Mouse (Mus musculus) megakaryocyte progenitor cell, adult 5-6 weeks (primary cell): ENCODE measurements around the gene Hist1h3b. TPM values are rescaled to one million over a fixed set of nuclear protein-coding genes. Genes with fewer than 3 reads are reported as not detected.
"Not testable (repeated sequence)": the region's sequence is repeated elsewhere in the genome, so short reads cannot be mapped to it uniquely, and the experiment has no call there.

ENCODE experiments used
- ATAC-seq: replicated peaks from 2 replicates; pipeline ENCODE4 v1.8.0; 2016; ENCODE audit warnings: mild to moderate bottlenecking, moderate TSS enrichment, inconsistent platforms; ENCODE audit not compliant: poor library complexity
- total RNA-seq, 2 experiments: library from RNA; stranded (forward) in 1 of 2; stranded (reverse) in 1 of 2; fragments of 157-497, 149-512 nt in 1 of 2; fragments of 200-1000 nt in 1 of 2; gene quantifications; 2 replicates each; pipeline versions ENCODE4 v1.2.3 to v1.2.4; 2015 to 2017

Gene Hist1h3b
- total RNA-seq, 2 experiments from 2014 or later: 332 to 647 TPM

DNA sequence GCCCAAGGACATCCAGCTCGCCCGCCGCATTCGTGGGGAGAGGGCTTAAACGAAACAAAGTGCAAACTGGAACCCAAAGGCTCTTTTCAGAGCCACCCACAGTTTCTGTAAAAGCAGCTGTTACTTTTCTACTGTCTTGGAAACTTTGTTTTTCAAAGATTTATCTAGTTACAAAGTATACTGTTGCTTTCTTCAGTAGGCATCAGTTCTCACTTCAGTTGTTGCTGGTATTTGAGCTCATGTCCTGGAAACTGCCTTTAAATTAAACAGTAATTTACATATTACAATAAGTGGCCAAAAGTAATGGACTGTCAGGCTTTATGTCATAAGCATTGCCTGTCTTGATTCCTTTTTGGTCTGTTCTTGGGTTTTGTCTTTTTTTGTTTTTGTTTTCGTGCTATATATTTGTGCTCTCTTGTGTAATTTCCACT lies 690 bp downstream of the Hist1h3b start:
- no peak for ATAC-seq

DNA sequence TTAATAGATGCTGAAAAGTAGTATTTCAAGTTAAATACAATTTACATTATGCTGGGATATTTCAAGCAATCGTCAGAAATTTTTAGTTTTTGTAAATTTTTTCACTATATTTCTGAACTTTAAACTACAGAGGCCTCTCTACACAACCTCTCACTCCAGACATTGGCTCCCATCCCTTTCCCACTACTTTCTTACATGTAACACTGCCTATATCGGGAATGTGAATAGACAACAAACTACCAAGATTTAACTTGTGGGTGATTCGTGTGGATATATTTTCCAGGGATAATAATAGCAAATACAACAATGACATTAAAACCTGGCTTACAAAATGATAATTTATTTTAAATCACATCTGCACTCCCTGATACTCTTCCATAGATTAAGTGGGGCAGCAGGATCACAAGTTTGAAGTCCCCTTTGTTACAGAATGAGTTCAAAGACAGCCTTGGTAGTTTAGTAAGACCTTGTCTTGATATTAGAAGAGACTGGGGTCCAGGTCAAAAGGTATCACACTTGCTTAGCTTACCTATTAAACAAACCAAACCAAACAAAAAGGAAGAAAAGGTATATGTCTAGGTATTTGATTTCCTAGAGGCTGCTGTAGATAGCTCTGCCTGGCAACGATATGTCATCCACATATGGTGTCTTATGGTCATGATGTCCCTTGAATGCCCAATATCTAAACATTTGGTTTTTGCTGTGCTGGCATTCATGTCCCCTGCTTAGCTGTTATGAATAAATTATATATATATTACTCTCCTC lies 1.4 kb downstream of the Hist1h3b start:
- ATAC-seq: no peak

DNA sequence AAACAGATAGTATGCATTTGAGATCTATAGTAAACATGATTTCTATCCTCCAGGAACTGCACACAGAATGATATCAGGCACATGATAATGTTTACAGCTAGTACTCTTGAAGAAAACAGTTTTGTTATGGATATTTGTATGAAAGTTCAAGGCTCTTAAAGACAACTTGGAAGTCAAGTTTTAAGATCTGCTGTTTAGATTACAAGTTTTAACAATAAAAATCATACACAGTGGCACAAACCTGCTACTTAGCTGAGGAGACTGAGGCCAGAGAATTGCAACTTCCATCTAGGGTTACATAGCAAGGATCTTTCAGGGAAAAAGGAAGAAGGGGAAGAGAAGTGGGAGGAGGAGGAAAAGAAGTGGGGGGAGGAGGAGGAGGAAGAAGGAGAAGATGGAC lies 2.9 kb downstream of the Hist1h3b start:
- no peak for ATAC-seq

DNA sequence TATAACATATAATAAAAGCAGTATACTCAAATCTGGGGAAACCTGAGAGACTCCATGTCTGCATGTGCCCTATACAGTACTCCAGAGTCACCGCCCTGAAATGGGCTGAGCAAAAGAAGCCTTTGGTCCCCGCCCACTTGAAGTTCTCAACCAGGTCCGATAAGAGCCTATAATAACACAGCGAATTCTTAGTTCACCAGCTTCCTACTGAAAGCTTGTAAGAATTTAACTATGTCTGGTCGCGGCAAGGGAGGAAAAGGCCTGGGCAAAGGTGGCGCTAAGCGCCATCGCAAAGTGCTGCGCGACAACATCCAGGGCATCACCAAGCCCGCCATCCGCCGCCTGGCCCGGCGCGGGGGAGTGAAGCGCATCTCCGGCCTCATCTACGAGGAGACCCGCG lies 4.7 kb downstream of the Hist1h3b start, which contains the start of gene Hist1h4b:
Gene Hist1h4b (plus strand): TSS at position 224 of the 400 bp plus-strand sequence.
- ATAC-seq: peak; percentile 51

DNA sequence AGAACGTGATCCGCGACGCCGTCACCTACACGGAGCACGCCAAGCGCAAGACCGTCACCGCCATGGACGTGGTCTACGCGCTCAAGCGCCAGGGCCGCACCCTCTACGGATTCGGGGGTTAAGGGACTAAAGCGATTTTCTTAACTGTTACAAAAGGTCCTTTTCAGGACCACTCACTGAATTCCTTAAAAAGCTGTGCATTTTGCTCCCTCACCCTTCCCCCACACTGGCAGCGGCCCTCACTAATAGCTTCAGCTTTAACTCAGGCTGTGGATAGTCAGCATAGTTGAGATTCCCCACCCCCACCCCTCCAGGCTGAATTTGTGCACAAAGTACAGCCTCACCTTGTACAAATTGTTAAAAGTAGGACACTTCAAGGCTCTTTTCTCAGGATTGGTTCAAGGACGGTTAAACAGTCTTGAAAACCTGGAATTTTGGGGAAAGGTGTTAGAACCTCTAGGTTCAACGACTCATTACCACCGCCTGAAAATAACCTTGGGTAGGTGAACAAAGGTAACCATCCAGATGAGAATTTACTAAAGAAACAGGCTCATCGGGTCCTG lies 5.2 kb downstream of the Hist1h3b start:
- ATAC-seq: peak; percentile 25

DNA sequence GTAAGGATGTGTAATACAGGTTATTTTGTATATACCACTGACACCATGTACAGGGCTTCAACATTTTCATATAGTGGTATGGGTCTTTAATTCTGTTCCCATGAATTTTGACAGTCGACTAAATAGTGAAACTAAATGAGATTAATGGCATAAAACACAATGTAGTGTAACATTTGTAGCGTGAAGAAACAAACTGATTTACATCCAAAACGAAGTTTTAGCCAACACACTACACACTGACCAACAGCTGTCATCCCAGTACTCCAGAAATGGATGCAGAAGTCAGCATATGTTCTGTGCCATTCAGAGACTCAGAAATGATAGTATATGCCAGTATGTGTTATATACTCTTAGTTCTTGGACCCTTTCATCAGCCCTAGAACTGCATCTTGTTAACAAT lies 5.9 kb downstream of the Hist1h3b start:
- ATAC-seq: no peak

DNA sequence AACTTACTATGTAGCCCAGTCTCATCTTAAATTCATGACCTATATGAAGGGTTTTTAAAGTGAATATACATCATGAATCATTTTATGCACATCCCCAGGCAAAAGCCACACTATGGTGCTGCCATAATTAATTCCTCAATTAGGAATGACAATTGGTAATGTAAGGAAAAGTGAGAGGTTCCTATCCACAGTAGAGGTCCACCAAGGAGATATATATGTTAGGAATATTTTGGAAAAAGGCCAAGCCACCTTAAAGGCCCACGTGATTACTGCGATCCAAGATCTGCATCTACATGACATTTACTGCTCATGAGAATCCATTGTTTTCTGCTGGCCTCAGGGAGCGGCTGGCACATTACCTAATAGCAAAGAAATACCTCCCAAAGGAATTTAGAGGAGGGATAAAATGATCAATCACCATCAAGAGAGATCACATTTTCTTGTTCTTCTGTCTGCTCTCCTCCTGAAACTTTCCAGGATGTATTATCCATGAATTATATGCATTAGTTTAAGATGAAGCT lies 7.2 kb downstream of the Hist1h3b start:
- no peak for ATAC-seq

DNA sequence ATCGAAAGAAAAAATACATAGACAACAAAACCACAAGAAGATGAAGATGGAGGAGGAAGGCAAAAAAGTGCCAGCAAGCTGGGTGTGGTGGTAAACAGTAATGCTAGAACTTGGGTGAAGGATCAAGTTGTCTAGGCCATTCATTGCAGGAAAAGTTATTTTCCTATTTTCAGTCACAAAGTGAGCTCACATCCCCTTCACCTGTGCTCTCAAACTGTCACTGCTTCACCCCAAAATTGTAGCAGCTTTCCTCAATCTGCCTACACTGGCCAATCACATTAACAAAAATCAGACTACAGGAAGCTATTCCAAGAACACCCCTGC lies 7.8 kb downstream of the Hist1h3b start:
- ATAC-seq: no peak

DNA sequence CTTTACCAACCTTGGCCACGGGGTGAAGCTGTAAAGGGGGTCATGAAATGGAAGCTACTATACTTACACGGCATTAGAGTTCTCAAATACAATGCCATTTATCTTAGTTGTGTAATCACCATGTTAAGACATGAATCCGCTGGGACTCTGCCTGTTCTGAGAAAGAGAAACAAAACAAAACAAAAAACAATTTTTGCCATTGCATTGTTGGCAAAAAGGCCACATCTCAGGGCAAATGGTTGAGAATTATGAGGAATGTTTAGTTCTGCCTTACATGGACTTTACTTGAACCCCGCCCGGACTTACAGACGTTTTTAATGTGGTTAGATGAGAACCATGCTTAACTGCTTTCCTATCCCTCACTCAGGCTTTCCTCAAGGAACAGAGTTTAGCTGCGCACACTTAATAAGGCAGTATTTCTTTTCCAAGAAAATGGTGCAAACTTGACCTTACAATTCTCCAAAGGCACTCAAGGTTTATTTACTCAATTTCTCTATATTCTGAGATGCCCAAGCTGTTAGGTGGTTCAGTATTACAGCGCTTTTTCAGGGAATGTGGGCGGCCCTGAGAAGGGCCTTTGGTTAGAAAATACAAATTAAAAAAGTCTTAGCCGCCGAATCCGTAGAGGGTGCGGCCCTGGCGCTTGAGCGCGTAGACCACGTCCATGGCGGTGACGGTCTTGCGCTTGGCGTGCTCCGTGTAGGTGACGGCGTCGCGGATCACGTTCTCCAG lies 8.3 kb downstream of the Hist1h3b start:
- no peak for ATAC-seq

DNA sequence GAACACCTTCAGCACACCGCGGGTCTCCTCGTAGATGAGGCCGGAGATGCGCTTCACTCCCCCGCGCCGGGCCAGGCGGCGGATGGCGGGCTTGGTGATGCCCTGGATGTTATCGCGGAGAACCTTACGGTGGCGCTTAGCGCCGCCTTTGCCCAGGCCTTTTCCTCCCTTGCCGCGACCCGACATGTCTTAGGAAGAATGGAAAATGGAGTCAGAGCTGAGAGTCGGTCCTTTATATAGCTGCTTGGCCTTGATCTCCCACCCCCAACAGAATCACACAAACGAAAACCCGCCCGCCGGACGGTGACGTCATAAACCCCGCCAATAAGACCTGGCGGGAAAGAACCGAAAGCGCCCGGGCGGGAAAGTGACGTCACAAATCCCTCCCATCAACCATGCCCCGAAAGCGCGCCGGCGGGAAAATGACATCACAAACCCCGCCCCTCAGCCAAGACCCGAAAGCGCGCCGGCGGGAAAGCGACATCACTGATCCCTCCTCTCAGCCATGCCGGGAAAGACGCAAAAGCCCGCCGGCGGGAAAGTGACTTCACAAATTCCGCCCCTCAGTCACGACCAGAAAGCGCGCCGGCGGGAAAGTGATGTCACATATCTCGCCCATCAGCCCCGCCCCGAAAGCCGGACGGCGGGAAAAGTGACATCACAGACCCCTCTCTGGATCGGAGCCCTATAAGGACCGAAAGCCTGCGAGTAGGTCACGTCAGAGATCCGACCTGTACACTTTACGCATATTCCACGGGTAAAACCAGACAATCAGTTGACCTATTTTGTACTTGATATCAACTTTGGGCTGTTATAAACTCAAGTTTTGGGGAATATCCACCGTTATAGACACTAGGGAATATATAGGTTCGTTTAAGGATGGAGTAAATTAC lies 9.2 kb downstream of the Hist1h3b start, which contains the start of gene Hist1h4a:
Gene Hist1h4a (minus strand): TSS at position 259 of the 893 bp plus-strand sequence.
- ATAC-seq: peak; percentile 35

DNA sequence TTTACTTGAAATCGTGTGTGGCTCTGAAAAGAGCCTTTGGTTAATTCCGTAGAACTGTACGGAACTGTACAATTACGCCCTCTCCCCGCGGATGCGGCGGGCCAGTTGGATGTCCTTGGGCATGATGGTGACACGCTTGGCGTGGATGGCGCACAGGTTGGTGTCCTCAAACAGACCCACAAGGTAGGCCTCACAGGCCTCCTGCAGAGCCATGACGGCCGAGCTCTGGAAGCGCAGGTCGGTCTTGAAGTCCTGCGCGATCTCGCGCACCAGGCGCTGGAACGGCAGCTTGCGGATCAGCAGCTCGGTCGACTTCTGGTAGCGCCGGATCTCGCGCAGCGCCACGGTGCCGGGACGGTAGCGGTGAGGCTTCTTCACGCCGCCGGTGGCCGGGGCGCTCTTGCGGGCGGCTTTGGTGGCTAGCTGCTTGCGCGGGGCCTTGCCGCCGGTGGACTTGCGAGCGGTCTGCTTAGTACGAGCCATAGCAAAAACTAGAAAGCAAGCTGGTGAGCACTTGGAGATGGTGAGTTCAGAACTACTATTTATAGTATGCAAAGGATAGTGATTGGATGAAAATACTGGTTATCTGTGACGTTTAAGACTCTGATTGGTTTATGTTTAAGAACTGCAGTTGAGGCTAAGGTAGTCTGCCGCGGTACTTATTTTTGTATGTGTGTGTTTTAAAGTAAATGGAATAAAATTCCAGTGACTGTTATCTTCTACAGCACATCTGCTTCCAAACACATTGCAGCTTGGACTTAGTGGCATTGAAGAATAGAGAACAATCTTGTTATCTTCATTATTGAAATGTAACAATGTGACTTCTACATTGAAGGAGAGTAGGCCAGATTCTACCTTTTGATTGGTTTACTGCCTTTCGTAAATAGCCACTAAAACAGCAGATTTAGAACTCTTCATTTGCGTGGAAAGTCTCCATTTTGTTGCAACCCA lies 10.1 kb downstream of the Hist1h3b start, which contains the start of gene Hist1h3a:
Gene Hist1h3a (minus strand): TSS at position 516 of the 951 bp plus-strand sequence.
- peak; percentile 36 for ATAC-seq

DNA sequence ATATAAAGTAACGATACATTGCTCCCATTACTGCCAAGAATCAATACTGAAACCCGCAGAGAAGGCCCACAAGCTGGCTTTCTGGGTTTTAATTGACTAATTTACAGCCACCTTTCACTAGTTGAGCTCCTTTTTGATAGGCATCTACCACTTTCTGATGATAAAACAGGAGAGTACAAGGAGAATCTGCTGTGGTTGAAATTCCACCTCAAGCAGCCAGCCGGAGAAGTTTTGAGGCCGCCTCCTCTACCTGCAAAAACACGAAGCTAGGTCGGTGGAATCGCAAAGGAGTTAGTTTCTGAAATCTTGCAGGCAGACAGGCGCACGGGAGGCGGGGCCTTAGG lies 11.1 kb downstream of the Hist1h3b start:
- no peak for ATAC-seq

DNA sequence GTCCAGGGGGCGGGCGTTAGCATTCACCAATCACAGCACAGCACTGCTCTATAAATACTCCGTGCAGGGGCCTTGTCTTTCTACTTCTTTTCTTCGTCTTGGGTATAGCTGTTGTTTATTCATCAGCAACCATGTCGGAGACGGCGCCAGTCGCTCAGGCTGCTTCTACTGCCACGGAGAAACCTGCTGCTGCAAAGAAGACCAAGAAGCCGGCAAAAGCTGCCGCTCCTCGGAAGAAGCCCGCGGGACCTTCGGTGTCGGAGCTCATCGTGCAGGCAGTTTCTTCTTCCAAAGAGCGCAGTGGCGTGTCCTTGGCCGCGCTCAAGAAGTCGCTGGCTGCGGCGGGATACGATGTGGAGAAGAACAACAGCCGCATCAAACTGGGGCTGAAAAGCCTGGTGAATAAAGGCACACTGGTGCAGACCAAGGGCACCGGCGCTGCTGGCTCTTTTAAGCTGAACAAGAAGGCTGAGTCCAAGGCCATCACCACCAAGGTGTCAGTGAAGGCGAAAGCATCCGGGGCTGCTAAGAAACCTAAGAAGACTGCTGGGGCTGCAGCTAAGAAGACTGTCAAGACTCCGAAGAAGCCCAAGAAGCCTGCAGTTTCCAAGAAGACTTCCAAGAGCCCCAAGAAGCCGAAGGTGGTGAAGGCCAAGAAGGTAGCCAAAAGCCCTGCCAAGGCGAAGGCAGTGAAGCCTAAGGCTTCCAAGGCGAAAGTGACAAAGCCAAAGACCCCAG lies 11.7 kb downstream of the Hist1h3b start, which contains the start of gene Hist1h1a:
Gene Hist1h1a (plus strand): TSS at position 81 of the 738 bp plus-strand sequence.
- peak; percentile 43 for ATAC-seq

DNA sequence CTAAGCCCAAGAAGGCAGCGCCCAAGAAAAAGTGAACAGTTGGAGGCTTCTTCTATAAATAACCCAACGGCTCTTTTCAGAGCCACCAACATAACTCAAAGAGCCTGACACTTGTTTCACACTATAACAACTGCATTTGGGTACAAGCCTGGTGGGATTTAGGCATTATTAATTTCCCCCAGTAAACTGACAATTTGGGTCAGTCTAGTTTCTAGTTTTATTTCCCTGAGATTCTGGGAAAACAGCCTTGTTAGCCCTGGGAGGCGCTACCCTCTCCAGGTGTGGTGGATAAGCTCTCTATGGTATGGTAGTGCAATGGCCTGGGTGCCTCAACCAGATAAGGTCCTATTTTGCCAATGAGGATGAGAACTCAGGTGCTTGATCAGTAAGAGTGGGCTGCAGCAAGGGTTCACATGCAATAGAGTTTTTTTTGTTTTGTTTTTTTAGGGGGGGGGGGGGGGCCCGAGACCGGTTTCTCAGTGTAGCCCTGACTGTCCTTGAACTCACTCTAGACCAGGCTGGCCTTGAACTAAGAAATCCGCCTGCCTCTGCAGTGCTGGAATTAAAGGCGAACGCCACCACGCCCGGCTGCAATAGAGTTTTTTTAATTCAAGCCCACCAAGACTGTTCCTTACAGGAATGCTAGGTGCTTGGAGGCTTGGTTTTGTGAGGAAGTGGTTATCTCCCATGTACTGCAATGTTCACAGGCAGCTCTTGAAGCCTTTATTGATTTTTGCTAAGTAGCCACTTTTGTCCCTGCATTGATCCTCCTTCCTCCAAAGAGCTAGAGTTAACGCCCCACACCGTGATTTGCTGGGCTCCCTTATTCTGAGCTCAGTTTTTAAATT lies 12.5 kb downstream of the Hist1h3b start:
- ATAC-seq: no peak

DNA sequence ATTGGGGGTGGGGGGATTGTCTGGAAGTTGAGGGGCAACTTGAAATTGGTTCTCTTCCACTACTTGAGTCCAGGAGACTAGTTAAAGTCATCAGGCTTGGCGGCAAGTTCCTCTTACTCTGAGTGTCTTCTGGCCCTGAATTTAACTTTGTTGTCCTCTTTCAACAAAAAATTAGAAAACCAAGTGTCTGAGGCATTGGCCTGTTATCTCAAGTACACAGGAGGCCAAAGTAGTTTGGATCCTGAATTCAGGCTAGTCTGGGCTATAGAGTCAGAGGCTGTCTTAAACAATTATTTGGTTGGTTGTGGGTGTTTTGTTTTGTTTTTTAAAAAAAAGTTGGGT lies 13.1 kb downstream of the Hist1h3b start:
- no peak for ATAC-seq

DNA sequence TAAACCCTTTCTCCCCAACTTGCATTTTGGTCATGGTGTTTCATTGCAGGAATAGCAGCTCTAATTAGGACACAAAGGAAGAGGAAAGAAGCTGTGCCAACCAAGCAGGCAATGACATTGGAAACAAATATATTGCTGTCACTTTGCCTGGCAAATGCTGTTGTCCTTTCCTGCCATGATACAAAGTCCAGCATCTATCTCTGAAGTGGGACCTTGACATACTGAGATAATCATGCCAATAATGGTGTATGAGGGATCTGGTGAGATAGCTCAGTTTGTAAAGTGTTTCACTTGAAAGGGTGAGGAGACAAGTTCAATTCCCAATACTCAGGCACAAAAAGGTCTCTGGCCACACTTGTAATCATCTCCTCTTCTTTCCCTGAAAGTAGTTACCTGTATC lies 14.7 kb downstream of the Hist1h3b start:
- no peak for ATAC-seq

DNA sequence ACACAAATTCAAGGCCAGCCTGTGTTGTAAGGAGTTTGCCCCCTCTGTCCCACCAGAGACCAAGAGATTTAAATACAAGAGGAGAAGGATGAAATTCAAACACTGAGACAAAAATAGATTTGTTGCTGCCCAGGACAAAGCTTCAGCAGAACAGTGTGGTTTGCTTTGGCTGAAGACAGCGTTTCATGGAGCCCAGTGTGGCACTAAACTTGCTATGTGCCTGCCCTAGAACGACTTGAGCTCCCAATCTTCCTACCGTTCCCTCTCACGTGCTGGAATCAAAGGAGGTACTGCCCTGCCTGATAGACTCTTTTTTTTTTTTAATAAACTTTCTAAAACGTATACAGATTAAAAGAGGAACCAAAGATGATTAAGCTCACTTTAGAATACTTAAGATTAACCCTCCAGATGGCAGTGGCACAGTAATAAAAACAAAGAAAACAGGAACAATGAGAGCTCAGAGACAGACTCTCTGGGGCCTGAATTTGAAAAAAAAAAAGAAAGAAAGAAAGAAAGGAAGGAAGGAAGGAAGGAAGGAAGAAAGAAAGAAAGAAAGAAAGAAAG lies 16.8 kb downstream of the Hist1h3b start:
- peak; percentile 39 for ATAC-seq

DNA sequence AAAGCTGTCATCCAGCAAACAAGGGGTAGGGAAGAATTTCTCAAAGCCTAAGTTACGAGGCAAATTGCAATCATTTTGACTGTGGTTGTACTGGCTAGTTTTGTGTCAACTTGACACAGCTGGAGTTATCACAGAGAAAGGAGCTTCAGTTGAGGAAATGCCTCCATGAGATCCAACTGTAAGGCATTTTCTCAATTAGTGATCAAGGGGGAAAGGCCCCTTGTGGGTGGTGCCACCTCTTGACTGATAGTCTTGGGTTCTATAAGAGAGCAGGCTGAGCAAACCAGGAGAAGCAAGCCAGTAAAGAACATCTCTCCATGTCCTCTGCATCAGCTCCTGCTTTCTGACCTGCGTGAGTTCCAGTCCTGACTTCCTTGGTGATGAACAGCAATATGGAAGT lies 17.5 kb downstream of the Hist1h3b start, which contains the start of gene Trim38:
Gene Trim38 (plus strand): TSS at position 301 of the 400 bp plus-strand sequence.
- not testable (repeated sequence) for ATAC-seq
